Mouse (Mus musculus): ENCODE data around the gene Dock2. TPM values are rescaled to one million over a fixed set of nuclear protein-coding genes. Genes with fewer than 3 reads are reported as not detected.

Gene Dock2
- polyA plus RNA-seq, 1 experiment: 3.4 TPM

DNA sequence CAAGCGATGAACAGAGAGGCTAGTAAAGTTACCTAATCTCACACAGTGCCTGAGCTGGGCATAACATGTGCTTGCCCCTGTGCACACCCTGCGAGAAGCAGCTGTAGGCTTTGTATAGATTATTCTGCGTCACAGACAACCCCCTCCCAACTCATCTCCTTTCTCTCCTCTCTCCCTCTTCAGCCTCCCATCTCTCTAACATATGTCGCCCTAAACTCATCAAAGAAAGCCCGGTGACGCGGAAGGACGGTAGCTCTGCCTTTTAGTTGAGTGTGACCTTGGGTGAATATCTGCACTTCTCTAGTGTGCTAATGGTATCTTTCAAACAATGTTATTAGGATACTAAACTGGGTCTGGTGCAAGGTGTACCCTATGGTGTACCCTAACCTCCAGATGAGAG lies 13.7 kb downstream of the Dock2 start:
- no peak for DNase-seq (ENCODE audit: low read depth)

DNA sequence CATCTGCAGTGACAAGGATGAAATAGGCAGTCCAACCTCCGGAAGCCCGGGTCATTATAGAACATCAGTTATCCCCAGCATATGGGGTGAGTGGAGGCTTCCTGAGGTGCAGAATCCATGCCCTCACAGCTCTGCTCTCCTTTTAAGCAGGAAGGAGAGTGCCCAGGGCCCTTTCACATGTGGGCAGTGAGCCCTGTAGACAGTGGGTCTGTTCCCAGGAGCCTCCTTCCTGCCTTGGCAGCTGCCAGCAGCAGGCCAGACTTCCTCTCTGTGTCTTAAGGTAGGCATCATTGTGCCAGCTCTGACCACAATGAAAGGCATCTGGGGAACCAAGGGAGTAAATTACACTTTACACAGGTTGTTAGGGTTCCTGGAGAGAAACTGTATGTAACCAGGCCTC lies 14.3 kb downstream of the Dock2 start:
- DNase-seq (ENCODE audit: low read depth): no peak

DNA sequence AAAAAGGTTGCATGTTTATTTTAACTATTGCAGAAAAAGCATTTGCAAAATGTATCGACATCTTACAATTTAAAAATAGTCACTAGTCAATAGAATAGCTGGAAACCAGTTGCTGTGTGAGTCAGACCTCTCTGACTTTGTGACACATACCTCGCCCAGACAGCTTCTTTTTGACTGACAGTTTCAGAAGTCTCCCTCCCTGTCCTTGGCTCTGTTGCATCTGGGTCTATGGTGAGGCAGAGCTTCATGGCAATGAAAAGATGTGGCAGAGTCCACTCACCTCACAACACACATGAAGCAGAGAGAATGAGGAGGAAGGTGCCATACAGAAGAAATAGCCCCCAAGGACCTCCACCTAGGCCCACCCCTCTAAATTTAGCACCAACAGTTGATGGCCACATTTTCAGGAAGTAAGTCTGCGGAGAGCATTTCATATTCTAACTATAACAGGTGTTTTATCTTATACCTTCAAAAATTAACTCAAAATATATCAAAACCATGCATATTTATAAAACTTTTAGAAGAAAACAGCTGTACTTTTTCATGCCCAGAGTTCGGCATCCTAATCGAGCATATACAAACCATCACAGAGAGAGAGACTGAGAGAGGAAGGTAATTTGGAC lies 19.8 kb downstream of the Dock2 start:
- no peak for DNase-seq (ENCODE audit: low read depth)

DNA sequence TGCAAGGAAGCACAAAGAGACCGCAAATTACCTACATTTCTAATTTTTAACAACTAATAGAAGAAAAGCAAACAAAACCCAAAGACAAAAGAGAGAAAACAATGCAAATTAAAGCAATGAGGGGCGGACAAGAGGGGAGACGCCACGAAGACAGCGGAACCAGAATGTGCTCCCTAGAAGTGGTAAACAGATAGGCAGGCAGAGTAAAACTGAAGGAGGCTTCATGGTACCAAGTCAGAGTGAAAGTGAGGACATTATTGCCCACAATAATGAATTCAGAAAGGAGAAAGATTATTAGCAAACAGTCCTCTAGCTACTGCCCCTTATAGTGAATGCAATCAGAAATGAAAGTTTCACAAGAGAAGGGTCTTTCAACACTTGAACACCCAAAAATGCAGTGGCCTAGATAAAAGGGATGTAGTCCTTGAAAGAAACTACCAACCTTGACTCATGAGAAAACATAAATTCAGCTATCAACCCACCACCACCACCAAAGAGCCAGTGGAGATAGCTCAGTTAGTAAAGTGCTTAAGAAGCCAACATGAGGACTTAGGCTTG lies 21.0 kb downstream of the Dock2 start:
- DNase-seq (ENCODE audit: low read depth): no peak

DNA sequence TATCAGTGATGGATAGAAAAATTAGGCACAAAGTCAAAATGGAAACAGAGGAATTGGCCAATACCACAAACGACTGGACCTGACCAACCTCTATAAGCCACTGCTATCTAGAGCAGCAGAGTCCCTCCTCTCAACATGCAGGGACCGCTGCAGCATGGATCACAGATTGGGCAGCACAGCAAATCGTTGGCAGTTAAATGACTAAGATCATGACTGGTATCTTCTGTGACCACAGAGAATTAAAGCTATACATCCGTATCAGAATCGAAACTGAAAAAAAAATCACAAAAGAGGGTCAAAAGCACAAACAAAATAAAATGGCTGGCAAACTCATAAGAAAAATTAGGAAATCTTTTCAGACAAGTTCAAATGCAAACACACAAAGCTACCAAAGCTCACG lies 21.6 kb downstream of the Dock2 start:
- DNase-seq (ENCODE audit: low read depth): no peak

DNA sequence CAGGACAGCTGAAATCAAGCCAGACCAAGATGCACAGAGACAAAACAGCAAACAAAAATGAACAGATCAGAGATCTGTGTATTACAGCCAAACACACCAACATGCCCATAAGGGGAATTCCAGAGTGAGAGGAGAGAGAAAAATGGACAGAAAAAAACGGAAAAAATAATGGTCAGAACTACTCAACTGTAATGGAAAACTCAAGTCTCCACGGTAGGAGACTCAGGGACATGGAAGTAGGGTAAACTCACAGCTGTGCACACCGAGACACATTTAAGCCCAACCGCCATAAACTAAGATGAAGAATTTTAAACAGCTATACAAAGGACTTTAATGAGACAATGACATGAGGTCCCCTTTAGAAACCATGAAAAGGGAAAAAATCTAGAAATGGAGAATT lies 24.1 kb downstream of the Dock2 start:
- no peak for DNase-seq (ENCODE audit: low read depth)

DNA sequence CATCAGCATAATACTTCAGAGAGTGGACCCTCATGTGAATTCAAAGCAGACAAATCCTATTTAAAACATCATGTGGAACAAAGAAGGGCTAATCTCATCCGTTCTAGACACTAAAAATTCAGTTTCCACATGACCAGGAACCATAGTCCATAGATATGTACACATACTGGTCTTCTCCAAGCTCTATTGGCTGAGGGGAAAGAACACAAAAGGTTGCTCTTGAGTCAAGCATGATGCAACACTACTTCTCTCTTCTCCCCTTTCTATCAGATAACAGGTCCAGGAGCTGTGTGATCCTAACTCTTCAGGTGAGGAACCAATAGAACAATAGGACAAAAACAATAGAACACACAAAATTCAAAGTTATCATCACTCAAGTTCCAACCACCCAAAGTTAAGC lies 42.6 kb downstream of the Dock2 start:
- no peak for DNase-seq (ENCODE audit: low read depth)

DNA sequence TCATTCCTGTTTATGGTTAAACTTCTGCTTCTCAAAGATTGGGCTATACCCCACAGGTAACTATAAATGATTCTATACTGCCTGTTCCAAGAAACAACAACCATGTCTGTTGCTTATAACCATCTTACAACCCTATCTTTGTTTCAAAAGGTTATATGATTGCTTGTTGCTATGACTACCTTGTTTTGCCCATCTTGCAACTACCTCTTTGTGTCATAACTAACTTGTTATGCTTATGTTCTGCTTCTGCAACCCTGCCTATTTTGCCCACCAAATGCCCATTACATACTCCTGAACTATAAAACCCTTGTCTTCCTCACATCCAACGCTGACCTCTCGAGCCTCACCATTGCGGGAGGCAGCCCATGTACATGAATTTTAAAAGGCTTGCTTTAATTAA lies 43.9 kb downstream of the Dock2 start:
- DNase-seq (ENCODE audit: low read depth): no peak

DNA sequence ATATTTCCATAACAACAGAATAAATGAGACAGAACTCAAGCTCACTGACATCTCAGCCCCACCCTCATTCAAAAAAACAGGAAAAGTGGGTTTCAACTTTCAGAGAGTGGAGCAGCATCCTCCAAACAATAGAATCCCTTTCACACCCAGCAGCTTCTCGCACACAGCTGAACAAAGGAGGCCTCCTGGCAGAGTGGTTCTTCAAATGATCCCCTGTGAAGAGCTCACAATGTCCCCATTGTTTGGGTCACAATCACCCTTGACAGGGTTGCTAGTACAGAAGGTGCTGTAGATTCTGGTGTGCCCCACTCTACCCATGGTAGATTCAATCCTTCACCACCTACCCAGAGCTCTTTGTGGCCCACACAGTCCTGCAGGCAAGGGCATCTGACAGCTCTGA lies 44.7 kb downstream of the Dock2 start:
- DNase-seq (ENCODE audit: low read depth): no peak

DNA sequence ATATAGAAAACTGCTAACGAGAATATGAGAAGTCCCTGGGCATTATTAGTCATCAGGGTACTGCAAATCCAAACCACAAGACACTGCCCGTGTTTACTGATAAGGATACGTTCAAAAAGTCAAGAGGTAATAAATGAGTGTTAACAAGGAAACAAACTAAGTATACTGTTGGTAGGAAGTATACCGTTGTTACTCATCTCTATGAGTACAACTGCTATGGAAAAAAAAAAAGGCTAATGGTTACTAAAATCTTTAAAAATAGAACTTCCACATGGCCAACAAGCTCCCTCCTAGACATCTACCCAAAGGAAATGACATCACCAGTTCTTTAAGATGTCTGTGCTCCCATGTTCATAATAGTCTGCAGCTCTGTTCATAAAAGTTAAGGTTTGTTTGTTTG lies 46.5 kb downstream of the Dock2 start:
- DNase-seq (ENCODE audit: low read depth): no peak

DNA sequence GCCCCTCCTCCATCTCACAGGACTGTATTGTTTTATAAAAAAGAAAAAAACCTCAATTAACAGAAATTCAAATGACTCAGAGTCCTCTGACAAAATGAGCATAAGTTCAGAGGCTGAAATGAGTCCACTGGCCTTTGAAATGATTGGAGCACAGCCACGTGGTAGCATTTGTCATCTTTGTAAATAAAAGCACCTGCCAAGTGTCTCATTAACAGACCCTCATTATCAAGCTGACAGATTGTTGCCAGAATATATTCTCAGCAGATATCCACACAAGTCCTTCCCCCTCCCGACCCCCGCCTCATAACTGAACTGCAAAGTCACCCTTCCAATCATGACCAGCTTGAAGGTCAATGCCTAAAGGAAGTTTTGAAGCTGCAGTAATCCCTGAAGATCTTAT lies 49.7 kb downstream of the Dock2 start:
- no peak for DNase-seq (ENCODE audit: low read depth)

DNA sequence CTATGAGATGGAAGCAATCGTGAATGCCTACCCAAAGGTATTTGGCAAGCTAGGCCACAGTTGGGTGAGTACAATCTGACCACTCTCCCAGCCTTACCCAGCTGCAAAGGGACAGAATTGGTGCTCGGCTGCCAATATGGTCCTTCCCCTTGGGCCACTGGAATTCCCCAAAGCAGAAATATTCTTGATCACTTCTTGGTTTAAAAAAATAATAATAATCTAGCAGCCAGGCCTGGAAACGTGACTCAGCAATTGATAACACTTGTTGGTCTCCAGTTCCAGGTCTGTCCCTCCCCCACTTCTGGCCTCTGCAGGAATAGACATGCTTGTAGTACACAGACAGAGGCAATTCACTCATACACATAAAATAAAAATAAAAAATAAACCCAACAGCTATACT lies 56.2 kb downstream of the Dock2 start:
- no peak for DNase-seq (ENCODE audit: low read depth)

DNA sequence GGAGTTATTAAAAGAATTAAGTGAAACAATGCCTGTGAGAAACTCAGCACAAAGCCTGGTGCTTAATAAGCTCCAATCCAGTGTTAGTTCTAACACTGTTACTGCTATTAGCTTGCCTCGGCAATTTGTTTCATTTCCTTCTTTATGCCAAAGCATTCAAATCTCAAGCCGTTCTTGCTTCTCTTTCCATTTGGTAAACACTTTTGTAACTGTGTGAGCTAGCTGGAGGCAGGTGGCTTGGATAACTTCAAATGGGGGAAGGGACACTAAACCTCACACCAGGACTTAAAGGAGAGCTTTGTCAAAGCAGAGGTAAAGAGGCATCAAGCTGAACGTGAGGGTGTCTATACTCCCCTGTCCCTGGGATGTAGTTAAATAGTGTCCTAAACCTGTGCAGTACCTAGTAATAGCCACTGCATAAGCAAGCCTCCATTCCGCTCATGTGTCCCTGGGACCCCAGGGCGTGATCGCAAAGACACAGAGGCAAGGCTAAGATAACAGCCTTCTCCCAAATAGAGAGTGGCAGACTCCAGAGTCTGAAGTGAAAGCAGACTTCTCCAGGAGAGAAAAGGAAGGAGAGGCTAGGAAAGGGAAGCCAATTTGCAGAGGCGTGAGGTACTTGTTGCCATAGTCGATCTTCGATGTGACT lies 56.9 kb downstream of the Dock2 start:
- no peak for DNase-seq (ENCODE audit: low read depth)

DNA sequence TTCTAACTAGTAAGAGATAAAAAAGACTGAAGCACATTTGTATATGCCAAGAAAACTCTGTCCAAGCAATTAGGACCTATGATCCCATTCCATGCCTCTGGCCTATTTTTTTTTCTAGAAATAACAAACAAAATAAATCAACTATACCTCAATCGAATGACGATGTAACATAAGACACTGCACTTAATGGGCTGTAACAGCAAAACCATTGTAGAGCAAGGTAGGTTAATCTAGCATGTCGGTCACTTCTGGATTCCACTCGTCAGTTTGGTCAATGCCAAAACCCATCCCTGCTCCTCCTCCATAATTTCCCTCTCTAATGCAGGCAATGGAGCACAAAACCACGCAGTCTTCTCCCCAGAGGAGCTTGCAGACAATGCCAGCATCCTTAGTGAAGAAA lies 70.3 kb downstream of the Dock2 start:
- no peak for DNase-seq (ENCODE audit: low read depth)

DNA sequence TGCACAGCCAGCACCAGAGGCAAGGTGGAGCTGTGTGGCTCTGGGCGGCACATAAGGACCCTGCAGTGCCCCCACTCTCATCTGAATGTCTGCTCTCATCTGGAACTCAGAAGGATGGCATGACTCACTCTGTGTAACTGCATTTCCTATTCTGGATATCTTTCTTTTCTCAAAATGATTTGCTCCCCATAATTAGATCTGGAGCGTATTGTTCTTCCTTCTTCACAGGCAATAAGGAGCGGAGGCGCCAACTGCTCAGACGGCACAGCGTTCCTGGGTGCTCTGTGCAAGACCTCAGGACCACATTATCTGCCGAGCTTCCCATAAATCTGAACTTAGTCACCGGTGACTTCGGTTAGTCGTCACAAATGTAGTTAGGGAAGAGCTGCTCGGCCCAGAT lies 75.4 kb downstream of the Dock2 start:
- no peak for DNase-seq (ENCODE audit: low read depth)

DNA sequence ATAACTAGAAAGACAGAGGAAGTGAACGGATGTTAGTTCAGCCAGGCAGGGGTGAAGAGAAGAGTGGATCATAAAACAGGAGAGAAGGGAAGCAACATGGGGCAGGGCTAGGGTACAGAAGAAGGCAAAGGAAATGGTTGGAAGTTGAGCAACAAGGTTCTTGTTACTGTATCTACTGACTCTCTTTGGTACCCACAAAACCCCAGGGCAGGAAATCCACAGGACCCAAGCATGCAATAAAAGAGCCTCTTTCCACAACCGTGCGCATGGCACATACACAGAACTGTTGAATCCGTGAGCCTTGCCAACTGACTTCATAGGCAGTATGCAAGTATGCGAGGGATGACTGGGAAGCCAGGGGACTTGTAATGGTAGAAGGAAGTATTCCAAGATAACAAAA lies 76.3 kb downstream of the Dock2 start:
- DNase-seq (ENCODE audit: low read depth): no peak

DNA sequence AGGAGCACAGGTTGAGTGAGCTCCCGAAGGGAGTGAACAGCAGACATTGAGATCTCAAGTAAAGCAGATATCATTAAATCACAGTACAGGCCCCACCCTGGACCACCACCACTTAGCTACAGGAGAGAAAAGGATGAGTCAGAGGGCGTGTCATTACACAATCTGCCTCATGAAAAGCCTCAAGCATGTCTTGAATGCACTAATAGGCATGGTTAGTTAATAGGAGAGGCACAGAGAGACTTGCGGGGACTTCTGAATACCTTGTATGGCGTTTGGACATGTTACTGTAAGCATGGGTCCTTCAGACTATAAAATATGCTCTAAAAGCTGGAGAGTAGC lies 78.6 kb downstream of the Dock2 start:
- DNase-seq (ENCODE audit: low read depth): no peak

DNA sequence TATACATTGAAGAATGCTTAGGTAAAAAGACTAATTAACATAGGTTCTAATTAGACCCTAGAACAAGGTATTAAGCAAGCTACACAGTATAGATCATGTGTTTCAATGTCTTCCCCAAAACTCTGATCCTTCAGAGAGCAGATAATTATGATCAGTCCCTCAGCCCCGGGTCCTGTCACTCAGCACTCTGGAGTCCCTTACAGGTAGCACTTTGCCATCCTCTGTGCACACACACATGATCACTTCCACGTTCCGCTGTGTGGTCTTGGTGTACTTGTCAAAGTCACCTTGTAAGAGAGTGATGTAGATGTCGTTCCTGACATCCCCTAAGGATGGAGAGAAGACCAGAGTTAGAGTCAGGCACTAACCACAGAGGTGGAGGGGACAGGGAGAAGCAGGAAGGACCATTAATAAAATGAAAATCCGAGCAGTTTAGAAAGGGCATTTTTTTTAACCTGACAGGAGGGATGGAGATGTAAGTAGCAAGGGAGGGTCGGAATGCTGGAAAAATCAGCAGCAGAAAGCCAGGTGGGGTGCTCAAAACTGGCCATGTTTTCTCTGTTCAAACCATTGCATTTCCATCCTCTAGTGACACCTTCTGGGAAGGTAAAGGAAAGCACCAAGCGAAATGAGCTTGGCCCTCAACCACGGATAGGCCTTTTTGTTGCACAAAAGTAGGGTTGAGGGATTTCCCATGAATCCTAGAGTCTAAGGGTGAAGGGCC lies 79.1 kb downstream of the Dock2 start:
- no peak for DNase-seq (ENCODE audit: low read depth)

DNA sequence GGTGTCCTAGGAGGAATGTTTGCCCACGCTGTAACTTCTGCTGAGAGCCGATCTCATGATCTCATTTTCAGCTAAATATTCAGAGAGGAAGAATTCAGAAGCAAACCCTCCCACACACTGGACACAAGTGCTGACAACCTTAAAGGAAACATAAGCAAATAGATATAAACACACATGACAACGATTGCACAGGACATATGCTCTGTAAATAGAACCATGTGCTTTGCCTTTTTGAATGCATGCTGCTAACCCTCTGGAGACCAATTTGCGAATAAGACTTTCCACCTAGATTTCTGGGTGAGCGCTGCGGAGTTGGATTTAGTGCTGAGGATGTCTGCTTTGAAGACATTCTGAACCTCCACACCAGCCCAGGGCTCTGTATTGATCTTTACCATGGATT lies 79.8 kb downstream of the Dock2 start:
- DNase-seq (ENCODE audit: low read depth): no peak

DNA sequence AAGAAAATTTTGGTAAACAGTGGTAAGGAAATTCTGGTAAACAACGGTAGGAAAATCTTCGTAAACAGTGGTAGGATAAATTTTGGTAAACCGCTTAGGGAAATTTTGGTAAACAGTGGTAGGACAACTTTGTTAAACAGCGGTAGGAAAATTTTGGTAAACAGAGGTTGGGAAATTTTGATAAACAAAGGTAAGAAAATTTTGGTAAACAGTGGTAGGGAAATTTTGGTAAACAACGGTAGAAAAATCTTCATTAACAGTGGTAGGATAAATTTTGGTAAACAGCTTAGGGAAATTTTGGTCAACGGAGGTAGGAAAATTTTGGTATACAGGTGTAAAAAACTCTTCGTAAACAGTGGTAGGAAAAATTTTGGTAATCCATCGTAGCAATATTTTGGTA lies 101.9 kb downstream of the Dock2 start:
- DNase-seq (ENCODE audit: low read depth): peak; percentile 24

DNA sequence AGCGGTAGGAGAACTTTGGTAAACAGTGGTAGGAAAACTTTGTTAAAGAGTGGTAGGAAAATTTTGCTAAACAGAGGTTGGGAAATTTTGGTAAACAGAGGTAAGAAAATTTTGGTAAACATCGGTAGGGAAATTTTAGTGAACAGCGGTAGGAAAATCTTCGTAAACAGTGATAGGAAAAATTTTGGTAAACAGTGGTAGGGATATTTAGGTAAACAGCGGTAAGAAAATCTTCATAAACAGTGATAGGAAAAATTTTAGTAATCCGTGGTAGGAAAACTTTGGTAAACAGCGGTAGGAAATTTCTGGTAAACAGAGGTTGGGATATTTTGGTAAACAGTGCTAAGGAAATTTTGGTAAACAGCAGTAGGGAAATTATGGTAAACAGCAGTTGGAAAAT lies 239.1 kb downstream of the Dock2 start:
- peak; percentile 6 for DNase-seq (ENCODE audit: low read depth)

DNA sequence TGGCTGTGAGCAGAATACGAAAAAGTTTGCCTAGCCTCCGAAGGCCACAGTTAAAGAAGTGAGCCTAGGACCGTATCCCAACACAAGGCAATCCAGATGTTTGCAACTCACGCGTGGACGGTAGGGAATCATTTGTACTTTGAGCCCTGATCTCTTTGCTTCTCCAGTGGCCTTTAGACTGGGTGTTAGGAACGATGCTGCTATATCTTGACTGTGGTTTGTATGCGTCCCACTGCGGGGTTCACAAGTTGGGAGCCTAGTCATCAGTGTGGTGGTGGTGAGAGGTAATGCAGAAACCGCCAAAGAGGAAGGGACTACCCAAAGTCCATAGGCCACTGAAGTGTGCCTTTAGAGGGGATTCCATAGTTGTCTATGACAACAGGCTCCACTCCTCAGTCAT lies 251.6 kb downstream of the Dock2 start:
- no peak for DNase-seq (ENCODE audit: low read depth)

DNA sequence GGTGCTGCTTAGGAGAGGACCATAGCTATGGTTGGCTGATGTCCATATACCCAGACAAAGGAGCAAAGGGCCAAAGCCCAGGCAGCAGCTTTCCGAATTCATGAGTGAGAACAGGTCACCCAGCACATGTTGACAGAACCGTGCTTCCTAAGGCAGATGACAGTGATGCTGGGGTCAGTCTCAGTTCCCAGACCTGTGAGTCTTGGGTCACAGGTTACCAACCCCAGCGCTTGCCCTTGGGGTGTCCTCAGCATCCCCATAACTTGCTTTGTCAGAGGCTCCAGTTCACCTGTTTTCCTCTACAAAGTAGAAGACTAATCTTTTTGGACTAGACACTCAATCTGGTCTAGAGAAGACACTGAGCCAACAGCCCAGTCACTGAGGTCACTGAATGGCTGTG lies 252.7 kb downstream of the Dock2 start:
- no peak for DNase-seq (ENCODE audit: low read depth)
